Mouse (Mus musculus) olfactory bulb, adult 2 months (tissue): ENCODE measurements around the gene Tmprss5. TPM values are rescaled to one million over a fixed set of nuclear protein-coding genes. Genes with fewer than 3 reads are reported as not detected.

ENCODE experiments used
- H3K27ac ChIP-seq: fragments of 200-500 bp; 2 replicates; pipeline ENCODE4 v1.5.1; 2012; ENCODE audit warnings: low read depth, low read length; ENCODE audit not compliant: insufficient read depth
- H3K4me1 ChIP-seq: fragments of 200-500 bp; 2 replicates; pipeline ENCODE4 v1.6.1; 2012; ENCODE audit warnings: low read length; ENCODE audit not compliant: control insufficient read depth, insufficient read depth
- H3K4me3 ChIP-seq: fragments of 200-500 bp; 2 replicates; pipeline ENCODE4 v1.5.1; 2012; ENCODE audit warnings: mild to moderate bottlenecking, low read depth, low read length, moderate library complexity; ENCODE audit not compliant: insufficient read depth
- CTCF ChIP-seq: fragments of 200-500 bp; IDR thresholded peaks from 2 replicates; pipeline ENCODE4 v1.5.1; 2012; ENCODE audit warnings: low read depth, mild to moderate bottlenecking, low read length, moderate library complexity; ENCODE audit not compliant: insufficient read depth
- POLR2A ChIP-seq: fragments of 200-500 bp; IDR thresholded peaks from 2 replicates; pipeline ENCODE4 v1.6.1; 2012; ENCODE audit warnings: mild to moderate bottlenecking, low read depth, low read length, moderate library complexity; ENCODE audit not compliant: insufficient read depth
- WGBS: fragments of 180-500 bp; shearing (Covaris S2); methylation state at CpG from one replicate; pipeline ENCODE4 v1.1.7; 2018; 5-methylcytosine and 5-hydroxymethylcytosine counted together
- polyA plus RNA-seq: library from polyadenylated mRNA; stranded (reverse); fragments of >200 nt; gene quantifications from 2 replicates; pipeline ENCODE4 v1.2.4, GENCODE M21; 2012; ENCODE audit warnings: low replicate concordance; ENCODE audit not compliant: missing spikeins, insufficient read depth, insufficient read length

Gene Tmprss5
- polyA plus RNA-seq, 1 experiment = not detected

DNA sequence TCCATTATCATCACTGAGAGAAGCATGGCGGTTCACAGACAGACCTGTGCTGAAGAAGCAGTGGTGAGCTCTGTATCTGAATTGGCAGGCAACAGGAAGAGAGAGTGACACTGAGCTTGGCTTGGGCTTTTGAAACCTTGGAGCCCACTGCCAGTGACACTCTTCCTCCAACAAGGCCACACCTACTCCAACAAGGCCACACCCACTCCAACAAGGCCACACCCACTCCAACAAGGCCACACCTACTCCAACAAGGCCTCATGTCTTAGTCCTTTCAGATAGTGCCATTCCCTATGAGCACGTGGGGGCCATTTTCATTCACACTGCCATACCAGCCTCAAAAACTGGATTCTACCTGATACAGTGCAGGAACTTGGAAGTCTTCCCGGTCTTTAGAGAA is 17.8 kb downstream of the Tmprss5 start:
- Histone ChIP-seq H3K4me1 (no peaks in the 10 kb centered on the region), H3K4me3 (no peak overlapping the region), H3K27ac (no peak overlapping the region)
- WGBS = 91% methylated on average over 3 of the region's 3 CpGs
- TF ChIP-seq POLR2A (no peak), CTCF (no peak)

DNA sequence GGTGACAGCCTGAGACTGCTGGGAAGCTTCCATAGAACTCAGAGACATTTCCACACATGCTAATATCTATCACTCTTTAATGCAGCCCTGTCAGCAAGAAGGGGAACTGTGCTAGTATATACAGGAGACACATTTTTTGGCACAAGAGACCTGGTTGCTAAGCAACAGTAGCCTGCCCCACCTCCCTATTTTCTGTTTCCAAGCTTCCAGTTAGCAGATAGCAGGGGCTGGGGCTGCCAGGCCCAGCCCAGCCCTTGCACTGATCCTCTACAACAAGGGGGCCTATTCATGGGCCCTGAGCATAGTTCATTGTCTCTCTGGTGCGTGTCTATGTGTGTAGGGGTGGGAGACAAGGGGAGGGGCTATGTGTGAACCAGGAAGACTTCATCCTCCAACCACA is 21.3 kb downstream of the Tmprss5 start:
- no peak for TF ChIP-seq CTCF
- TF ChIP-seq POLR2A = no peak
- Histone ChIP-seq H3K27ac (no peak overlapping the region), H3K4me3 (no peak overlapping the region), H3K4me1 (no peaks in the 10 kb centered on the region)
- 38% methylated on average over 1 of the region's 1 CpGs for WGBS

DNA sequence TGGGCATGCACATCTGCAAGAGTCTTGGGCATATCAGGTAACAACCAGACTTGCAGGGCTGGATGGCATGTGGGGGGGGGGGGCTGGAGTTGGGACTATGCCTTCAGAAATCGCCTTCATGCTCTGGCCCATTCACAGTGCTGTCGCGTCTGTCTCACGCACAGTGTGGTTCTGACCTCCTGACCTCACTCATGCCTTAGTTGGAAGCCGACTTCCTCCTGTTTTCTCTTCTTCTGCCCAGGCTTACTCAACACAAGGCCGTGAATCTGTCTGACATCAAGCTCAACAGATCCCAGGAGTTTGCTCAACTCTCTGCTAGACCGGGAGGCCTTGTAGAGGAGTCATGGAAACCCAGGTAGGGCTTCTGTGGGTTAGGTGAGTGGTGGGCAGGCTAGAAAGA is 28.0 kb downstream of the Tmprss5 start:
- H3K27ac ChIP-seq = no peak overlapping the region
- TF ChIP-seq POLR2A = no peak
- no peak for TF ChIP-seq CTCF
- WGBS = 74% methylated on average over 7 of the region's 7 CpGs
- no peaks in the 10 kb centered on the region for H3K4me1 ChIP-seq
- H3K4me3 ChIP-seq = no peak overlapping the region

DNA sequence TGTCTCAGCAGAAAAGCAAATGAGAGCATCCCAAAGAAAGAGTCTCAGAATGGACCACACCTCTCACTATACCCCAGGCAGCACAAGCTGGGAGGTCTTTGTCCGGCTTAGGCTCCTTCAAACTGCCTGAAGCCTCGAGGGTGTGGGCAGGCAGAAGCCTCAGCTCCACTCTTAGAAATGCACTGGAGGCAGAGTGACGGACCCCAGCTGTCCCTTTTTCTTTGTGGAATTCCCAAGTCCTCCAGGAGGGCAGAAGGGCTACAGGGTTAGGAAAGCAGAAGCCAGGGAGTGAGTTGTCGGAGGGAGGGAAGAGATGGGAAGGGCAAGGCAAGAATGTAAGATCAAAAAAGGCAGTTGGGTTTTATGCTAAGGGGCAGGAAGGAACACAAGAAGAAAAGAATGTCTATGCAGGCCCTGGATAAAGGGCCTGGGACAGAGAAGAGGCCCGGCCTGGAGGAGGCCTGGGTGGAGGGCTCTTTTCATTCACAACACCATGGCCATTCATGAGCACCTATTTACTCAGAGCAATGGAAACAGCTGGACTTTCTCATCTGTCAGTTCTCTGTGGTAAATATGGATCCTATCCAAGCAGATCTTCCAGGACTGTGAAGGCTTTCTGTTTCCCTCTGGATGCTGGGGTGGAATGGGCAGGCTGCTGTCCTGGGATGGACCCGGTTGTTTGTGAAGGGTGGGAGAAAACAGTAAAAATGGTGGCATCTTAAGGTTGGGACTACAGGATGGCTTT is 29.6 kb downstream of the Tmprss5 start:
- Histone ChIP-seq H3K4me1 (no peaks in the 10 kb centered on the region), H3K27ac (no peak overlapping the region), H3K4me3 (no peak overlapping the region)
- 77% methylated on average over 6 of the region's 6 CpGs for WGBS
- no peak for TF ChIP-seq CTCF
- TF ChIP-seq POLR2A = no peak

DNA sequence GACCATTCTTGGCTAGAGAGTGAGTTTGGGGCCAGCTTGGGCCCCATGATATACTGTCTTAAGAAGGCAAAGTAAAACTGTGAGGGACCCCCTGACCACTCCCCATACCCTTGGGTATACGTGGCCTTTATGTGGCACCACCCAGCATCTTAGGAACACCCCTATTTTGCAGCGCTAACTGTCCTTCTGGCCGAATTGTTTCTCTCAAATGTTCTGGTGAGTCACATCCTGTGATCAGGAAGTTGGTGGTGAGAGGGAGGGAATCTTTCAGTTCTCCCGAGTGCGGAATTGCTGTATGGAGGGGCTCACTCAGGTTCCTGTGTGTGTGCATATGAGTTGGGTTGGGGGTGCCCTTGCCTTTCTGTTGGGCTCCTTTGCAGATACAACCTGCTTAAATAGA is 30.2 kb downstream of the Tmprss5 start:
- Histone ChIP-seq H3K4me3 (no peak overlapping the region), H3K4me1 (no peaks in the 10 kb centered on the region), H3K27ac (no peak overlapping the region)
- 83% methylated on average over 5 of the region's 5 CpGs for WGBS
- TF ChIP-seq CTCF = no peak
- TF ChIP-seq POLR2A = no peak

DNA sequence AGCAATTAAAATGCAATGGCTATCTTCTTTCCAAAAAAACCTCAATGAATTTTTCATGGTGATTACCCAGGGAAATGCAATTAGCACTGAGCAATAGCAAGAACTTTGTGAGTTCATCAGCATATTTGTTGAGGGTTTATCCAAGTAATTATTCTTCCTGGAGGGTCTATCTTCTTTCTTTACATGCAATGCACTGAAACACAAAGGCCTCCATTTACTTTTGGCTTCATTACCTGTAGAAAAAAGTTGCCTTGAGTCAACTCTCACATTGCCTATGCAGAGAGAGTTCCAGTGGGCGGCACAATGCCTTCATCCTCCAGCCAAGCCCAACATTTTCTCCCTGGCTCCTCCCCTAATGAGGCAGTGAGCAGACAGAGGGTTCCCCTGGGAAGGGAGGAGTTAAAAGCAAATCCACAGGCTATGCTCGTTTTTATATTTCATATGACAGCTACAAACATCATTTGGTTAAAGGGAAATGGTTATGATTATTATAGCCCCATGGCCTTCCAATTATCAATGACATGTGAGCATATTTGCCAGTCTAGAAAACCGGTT is 37.3 kb downstream of the Tmprss5 start:
- TF ChIP-seq CTCF (no peak), POLR2A (no peak)
- no peaks in the 10 kb centered on the region for H3K4me1 ChIP-seq
- H3K27ac ChIP-seq = no peak overlapping the region
- H3K4me3 ChIP-seq = no peak overlapping the region
- 53% methylated on average over 3 of the region's 3 CpGs for WGBS

DNA sequence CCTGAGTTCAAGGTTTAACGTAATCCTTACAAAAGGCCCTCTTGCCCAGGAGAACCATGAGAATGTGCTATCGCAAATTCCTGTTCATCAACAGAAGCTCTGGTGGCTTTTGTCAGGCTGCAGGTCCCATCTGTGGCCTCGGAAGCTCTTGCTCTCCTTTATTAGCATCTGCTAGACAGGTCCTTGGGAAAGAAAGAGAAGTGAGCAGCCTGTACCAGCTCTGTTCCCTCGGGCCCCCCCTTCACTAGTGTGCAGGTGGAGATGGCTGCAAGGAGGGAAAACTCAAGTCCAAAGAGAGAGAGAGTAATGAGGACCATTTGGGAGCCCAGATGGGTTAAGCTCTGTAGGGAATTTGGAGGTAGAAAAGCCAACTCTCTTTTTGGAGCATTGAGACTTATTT is 38.7 kb downstream of the Tmprss5 start:
- no peak for TF ChIP-seq POLR2A
- no peak for TF ChIP-seq CTCF
- no peak overlapping the region for H3K4me3 ChIP-seq
- 85% methylated on average over 4 of the region's 4 CpGs for WGBS
- no peak overlapping the region for H3K27ac ChIP-seq
- peaks cover 3% of the 10 kb centered on the region; the same call in 1 of the 2 replicates for H3K4me1 ChIP-seq

DNA sequence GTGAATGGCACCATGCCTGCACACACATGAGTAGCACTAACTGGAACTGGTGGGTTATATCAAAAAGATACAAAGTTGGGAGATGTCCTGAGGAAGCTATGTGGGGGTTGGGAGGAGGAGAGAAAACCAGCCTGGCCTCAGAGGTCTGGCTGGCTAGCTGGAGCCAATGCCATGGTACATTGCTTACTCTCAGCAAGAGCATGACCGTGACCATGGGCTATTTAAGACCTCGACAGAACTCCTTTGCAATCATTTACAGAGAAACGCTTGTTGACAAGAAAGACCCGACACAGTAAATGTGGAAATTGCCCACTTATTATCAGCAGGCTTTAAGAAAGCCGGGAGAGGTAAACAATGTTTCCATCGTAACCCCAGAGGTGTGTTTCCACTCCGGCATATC is 44.6 kb downstream of the Tmprss5 start:
- Histone ChIP-seq H3K4me1 (peaks cover 3% of the 10 kb centered on the region; the same call in 1 of the 2 replicates), H3K4me3 (no peak overlapping the region), H3K27ac (no peak overlapping the region)
- WGBS = 91% methylated on average over 7 of the region's 7 CpGs
- no peak for TF ChIP-seq POLR2A
- TF ChIP-seq CTCF = no peak

DNA sequence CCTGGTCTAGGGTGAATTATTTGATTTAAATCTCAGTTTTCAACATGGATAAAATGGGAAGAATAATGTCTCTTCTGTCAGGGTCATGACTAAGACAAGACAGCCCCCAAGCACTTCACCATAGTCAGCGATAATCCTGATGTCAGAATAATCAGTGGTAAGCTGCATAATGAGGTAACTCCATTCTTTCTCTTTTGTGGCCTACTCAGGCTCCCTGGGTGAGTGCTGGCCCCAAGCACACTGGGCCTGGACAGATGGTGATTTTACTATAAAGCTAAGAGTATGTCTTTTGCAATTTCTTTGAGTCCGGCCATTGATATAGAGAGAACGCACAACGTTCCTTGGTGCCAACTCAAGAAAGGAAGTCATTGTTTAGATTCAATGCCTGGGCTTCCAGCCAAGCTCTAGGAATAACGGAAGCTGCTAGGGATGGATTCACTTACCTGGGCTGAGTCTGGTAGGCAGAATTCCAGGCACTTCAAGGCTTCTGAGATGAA is 49.5 kb downstream of the Tmprss5 start:
- Histone ChIP-seq H3K4me3 (no peak overlapping the region), H3K4me1 (no peaks in the 10 kb centered on the region), H3K27ac (no peak overlapping the region)
- 53% methylated on average over 5 of the region's 5 CpGs for WGBS
- TF ChIP-seq POLR2A (no peak), CTCF (no peak)

DNA sequence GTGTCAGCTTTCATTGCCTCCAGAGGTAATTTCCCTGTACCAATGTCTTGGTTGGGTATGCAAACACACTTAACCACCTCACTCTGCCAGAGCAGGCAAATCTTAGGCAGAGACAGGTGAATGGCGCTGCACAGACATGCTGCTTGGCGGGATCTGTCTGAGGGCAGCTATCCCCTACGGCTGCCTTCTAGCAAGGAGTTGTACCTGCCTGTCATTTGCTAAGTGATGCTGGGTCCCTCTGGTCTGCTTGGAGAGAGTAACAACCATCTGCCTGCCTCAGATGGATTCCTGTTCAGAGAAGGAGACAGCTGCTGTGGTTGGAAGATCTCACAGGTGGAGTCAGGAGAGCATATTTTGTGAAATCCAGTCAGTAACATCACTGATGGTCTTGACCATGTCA is 62.8 kb downstream of the Tmprss5 start:
- 95% methylated on average over 3 of the region's 3 CpGs for WGBS
- Histone ChIP-seq H3K4me1 (no peaks in the 10 kb centered on the region), H3K4me3 (no peak overlapping the region), H3K27ac (no peak overlapping the region)
- TF ChIP-seq CTCF = no peak
- TF ChIP-seq POLR2A = no peak
